Mouse (Mus musculus) heart, postnatal 0 days (tissue): ENCODE data around the gene Zfp292.

Experiments
- CTCF ChIP-seq: IDR thresholded peaks from 2 replicates; pipeline ENCODE4 v1.5.1; 2016; ENCODE audit warnings: antibody characterized with exemption, control low read depth, low read depth
- EP300 ChIP-seq: IDR thresholded peaks from 2 replicates; pipeline ENCODE4 v1.6.1; 2016; ENCODE audit warnings: antibody characterized with exemption, low read depth

DNA sequence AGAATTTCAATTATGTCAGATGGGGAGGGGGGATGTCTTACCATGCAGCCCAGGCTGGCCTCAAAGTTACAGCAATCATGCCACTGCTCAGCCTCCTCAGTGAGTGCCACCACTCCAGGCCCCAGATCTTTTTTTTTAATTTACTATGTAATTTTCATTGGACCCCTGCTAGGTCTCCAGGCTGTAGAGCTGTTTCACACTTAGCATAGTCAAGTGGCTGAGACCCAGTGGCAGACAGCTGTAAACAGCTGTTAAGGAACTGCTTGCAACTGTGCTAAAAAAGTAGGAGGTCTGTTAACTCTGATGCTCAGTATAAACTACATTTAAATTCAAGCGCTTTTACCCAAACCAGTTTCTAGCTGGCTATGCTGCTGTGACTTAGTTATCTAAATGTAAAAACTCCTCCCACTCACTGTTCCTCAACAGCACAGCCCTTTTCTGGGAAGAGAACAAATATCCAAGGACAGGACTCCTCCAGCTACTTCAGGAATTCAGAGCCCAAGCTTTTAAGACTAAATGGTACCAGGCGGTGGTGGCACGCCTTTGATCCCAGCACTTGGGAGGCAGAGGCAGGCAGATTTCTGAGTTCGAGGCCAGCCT lies 9.8 kb downstream of the Zfp292 start:
- TF ChIP-seq CTCF: no peak
- TF ChIP-seq EP300: no peak
